Comparison of ENCODE assay signal across 11 mouse cellular contexts in the genomic region with DNA sequence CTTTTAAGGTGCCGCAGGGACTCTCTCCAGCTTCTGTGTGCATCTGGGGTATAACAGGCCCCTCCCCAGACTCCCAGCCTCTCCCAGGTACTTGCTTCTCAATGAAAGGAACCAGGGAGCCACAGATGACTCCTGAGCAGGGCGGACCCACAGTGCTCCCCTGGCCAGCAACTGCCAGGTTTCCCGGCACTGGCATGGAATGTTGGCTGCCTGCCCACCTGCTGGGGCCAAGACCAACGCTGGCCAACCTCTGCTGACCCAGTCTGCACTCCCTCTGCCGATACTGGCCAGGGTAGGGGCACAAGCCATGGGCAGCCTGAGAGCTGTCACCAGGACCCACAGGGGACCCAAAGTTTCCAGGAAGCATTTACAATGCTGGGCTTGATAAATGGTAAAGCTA. TPM values are rescaled to one million over a fixed set of nuclear protein-coding genes. Genes with fewer than 3 reads are reported as not detected.
A peak's percentile ranks its signal among the peaks of the same experiment; 100 is the strongest.
DNase-seq lines count a peak whose midpoint lies in the region.
"Had no signal": no experiment of that assay in that cellular context is flagged by ENCODE, and none has a peak within 500 bp of the region (broad histone marks: within the 10 kb centered on the region; RNA-seq: fewer than 3 reads in every experiment).

No protein-coding gene starts in this region.

- intact Hi-C loops in heart, postnatal 10 days (cut with DNase I) = no loop called here

- peak; percentile 42 to 74 for DNase-seq in adrenal gland, adult (ENCODE audit: inconsistent age in 2 of 2, low spot score in 1 of 2)
- DNase-seq in adrenal gland, postnatal 4 days (ENCODE audit: low spot score in 2 of 2) = no peak
- peak; percentile 46 for DNase-seq in ovary, postnatal 36 days (ENCODE audit: low spot score)
- DNase-seq in ovary, adult 18-20 months (ENCODE audit: low spot score) = no peak
- peak; percentile 79 to 82 for DNase-seq in heart, postnatal 10 days
- DNase-seq in lung, postnatal 4 days = peak; percentile 35 to 40
- no peak for DNase-seq in spleen, postnatal 4 days (ENCODE audit: low spot score in 2 of 2)
- DNase-seq in layer of hippocampus, adult 18-20 months (ENCODE audit: low spot score in 2 of 2) = no peak
- DNase-seq: embryo, embryonic 11 days; lung, embryonic 14.5 days; thymus, adult 2 months had no signal

RNA-seq across cellular contexts. Expression of a gene that starts 7.9 kb away (rescaled TPM):
- total RNA-seq in adrenal gland, postnatal 4 days (2021) = 10 to 100 TPM; 52.4 to 53.9 TPM
- total RNA-seq in heart, postnatal 10 days (2021) = 10 to 100 TPM; 45.2 to 46.7 TPM
- total RNA-seq in layer of hippocampus, adult 18-20 months (2021) = 100 to 1,000 TPM; 199 to 207 TPM

Comparison
In these comparisons a context has a peak if more than half of its experiments do, and no peak if none do; other contexts are left out.
1. DNase-seq: peak in adrenal gland, adult (2 of 2), ovary, postnatal 36 days (single experiment), heart, postnatal 10 days (2 of 2) and lung, postnatal 4 days (2 of 2); none in adrenal gland, postnatal 4 days (0 of 2), ovary, adult 18-20 months (single experiment), spleen, postnatal 4 days (0 of 2) and layer of hippocampus, adult 18-20 months (0 of 2).